Mouse (Mus musculus): ENCODE data around the gene Esr1.

Gene Esr1

GRCm38 (mm10) chr10:4993802-4994201, 382.4 kb downstream of the Esr1 start:
- peak; percentile 16 for DNase-seq (ENCODE audit: low read depth)

GRCm38 (mm10) chr10:4996592-4996991, 385.2 kb downstream of the Esr1 start:
- no peak for DNase-seq (ENCODE audit: low read depth)

GRCm38 (mm10) chr10:5008795-5009366, 397.5 kb downstream of the Esr1 start:
- DNase-seq (ENCODE audit: low read depth), result no peak

GRCm38 (mm10) chr10:5012004-5012403, 400.6 kb downstream of the Esr1 start:
- DNase-seq (ENCODE audit: low read depth), result no peak

- DNase-seq (ENCODE audit: low read depth), result no peak
Measured at GRCm38 (mm10) chr10:5014976-5015375, 403.6 kb downstream of the Esr1 start.

GRCm38 (mm10) chr10:5017148-5017547, 405.8 kb downstream of the Esr1 start:
- DNase-seq (ENCODE audit: low read depth), result no peak

- DNase-seq (ENCODE audit: low read depth), result no peak
Measured at GRCm38 (mm10) chr10:5025906-5026305, 414.5 kb downstream of the Esr1 start.

GRCm38 (mm10) chr10:5027208-5027607, 415.8 kb downstream of the Esr1 start:
- no peak for DNase-seq (ENCODE audit: low read depth)

- DNase-seq (ENCODE audit: low read depth), result no peak
Measured at GRCm38 (mm10) chr10:5028301-5028700, 416.9 kb downstream of the Esr1 start.

GRCm38 (mm10) chr10:5029161-5029560, 417.8 kb downstream of the Esr1 start:
- DNase-seq (ENCODE audit: low read depth), result no peak

- DNase-seq (ENCODE audit: low read depth), result no peak
Measured at GRCm38 (mm10) chr10:5029883-5030282, 418.5 kb downstream of the Esr1 start.

- DNase-seq (ENCODE audit: low read depth), result no peak
Measured at GRCm38 (mm10) chr10:5032192-5033048, 421.0 kb downstream of the Esr1 start.

- no peak for DNase-seq (ENCODE audit: low read depth)
Measured at GRCm38 (mm10) chr10:5041254-5041653, 429.9 kb downstream of the Esr1 start.

GRCm38 (mm10) chr10:5044481-5044880, 433.1 kb downstream of the Esr1 start:
- no peak for DNase-seq (ENCODE audit: low read depth)

- DNase-seq (ENCODE audit: low read depth), result no peak
Measured at GRCm38 (mm10) chr10:5045213-5045612, 433.8 kb downstream of the Esr1 start.

GRCm38 (mm10) chr10:5045671-5046070, 434.3 kb downstream of the Esr1 start:
- DNase-seq (ENCODE audit: low read depth), result no peak

Data from fibroblast of lung, adult 2 months (primary cell).